Mouse (Mus musculus): ENCODE measurements around the gene Atp6v0c.

DNA sequence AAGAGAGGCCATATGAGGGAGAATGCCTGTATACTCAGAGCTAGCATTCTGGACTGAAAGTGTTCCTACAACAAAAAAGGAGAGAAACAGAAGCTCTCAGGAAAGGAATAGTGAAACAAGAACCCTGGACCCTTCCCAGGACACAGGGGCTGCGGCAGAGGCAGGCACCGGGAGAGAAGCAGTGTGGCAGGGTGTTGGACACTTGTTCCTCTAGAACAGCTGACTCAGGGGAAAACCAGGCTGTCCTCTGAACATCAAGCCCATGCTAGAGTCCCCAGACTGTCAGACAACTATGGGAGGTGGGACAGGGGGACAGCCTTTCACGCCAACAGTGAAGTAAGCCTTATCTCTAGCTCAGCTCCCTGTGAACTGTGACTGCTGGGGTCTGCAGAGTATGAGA lies 41.1 kb upstream of the Atp6v0c start:
- no peak for TF ChIP-seq CTCF (IDR thresholded peaks at IDR 0.05; ENCODE audit: control insufficient read depth, insufficient read depth, insufficient read length)
- TF ChIP-seq MAX (IDR thresholded peaks at IDR 0.05), result no peak
- no peak for TF ChIP-seq CEBPB (IDR thresholded peaks at IDR 0.05; ENCODE audit: low read depth)
